Mouse (Mus musculus): Measurements from ENCODE around the gene Rhox4a2. TPM values are rescaled to one million over a fixed set of nuclear protein-coding genes. Genes with fewer than 3 reads are reported as not detected.
"Not testable (repeated sequence)": the region's sequence is repeated elsewhere in the genome, so short reads cannot be mapped to it uniquely, and the experiment has no call there.

Gene Rhox4a2
- polyA plus RNA-seq (2016; fragmentation: Nextera tagmentation; extraction: Ambion mirVana), result 1.5 and 2.3 TPM in 2 replicates

GRCm38 (mm10) chrX:37390548-37390947, at the start of gene Rhox4a2:
Rhox4a2 (plus strand) TSS chrX:37390848.
- not testable (repeated sequence) for H3K27me3 ChIP-seq, H3K4me3 ChIP-seq
- 90% methylated on average over 9 of the region's 16 CpGs for WGBS

GRCm38 (mm10) chrX:37379728-37380127, 10.9 kb upstream of the Rhox4a2 start, which contains the start of gene Rhox3a2:
Rhox3a2 (plus strand) TSS chrX:37380028.
- H3K4me3 ChIP-seq; H3K4me1 ChIP-seq; H3K36me3 ChIP-seq; H3K27ac ChIP-seq; H3K9me3 ChIP-seq; H3K9ac ChIP-seq; ATAC-seq (ENCODE audit: insufficient number of reproducible peaks, insufficient read depth, low FRiP score, low TSS enrichment); H3K4me2 ChIP-seq (replicated peaks); H3K27me3 ChIP-seq: not testable (repeated sequence)
- no CpG with 5 or more reads among the region's 1 CpGs for WGBS

More at GRCm38 (mm10) chrX:37390548-37390947, at the start of gene Rhox4a2:
- not testable (repeated sequence) for H3K4me1 ChIP-seq; ATAC-seq (ENCODE audit: insufficient number of reproducible peaks, insufficient read depth, low FRiP score, low TSS enrichment); H3K9me3 ChIP-seq; H3K27ac ChIP-seq; H3K9ac ChIP-seq; H3K4me2 ChIP-seq (replicated peaks); H3K36me3 ChIP-seq

GRCm38 (mm10) chrX:37411767-37412166, 21.1 kb downstream of the Rhox4a2 start, which contains the start of gene Rhox2b:
Rhox2b (plus strand) TSS chrX:37412067.
- whole genome bisulfite sequencing, result no CpG with 5 or more reads among the region's 9 CpGs
- H3K27me3 ChIP-seq; ATAC-seq (ENCODE audit: insufficient number of reproducible peaks, insufficient read depth, low FRiP score, low TSS enrichment); H3K4me3 ChIP-seq; H3K27ac ChIP-seq; H3K9ac ChIP-seq; H3K9me3 ChIP-seq; H3K4me2 ChIP-seq (replicated peaks); H3K36me3 ChIP-seq; H3K4me1 ChIP-seq: not testable (repeated sequence)

- ATAC-seq (ENCODE audit: insufficient number of reproducible peaks, insufficient read depth, low FRiP score, low TSS enrichment); H3K4me1 ChIP-seq; H3K36me3 ChIP-seq; H3K27me3 ChIP-seq; H3K4me3 ChIP-seq; H3K9ac ChIP-seq; H3K9me3 ChIP-seq; H3K27ac ChIP-seq; H3K4me2 ChIP-seq (replicated peaks): not testable (repeated sequence)
- WGBS, result 88% methylated on average over 14 of the region's 15 CpGs
Measured at GRCm38 (mm10) chrX:37432194-37432593, 41.5 kb downstream of the Rhox4a2 start, which contains the start of gene Rhox4b. Rhox4b (plus strand) TSS chrX:37432494.

Other genes starting within 250 kb of the Rhox4a2 start
- 0.09 TPM in 1 of 2 replicates, not detected in the other for gene Akap14, start 222.0 kb upstream of the Rhox4a2 start, polyA plus RNA-seq (2016; fragmentation: Nextera tagmentation; extraction: Ambion mirVana)
- gene Ndufa1, start 199.7 kb upstream of the Rhox4a2 start, polyA plus RNA-seq (2016; fragmentation: Nextera tagmentation; extraction: Ambion mirVana), result 390 and 436 TPM in 2 replicates
- gene Rnf113a1, start 199.6 kb upstream of the Rhox4a2 start, polyA plus RNA-seq (2016; fragmentation: Nextera tagmentation; extraction: Ambion mirVana), result 14.6 and 15.1 TPM in 2 replicates
- gene Gm9, start 179.8 kb upstream of the Rhox4a2 start, polyA plus RNA-seq (2016; fragmentation: Nextera tagmentation; extraction: Ambion mirVana), result not detected in 2 replicates
- not detected in 2 replicates for gene Rhox1, start 168.6 kb upstream of the Rhox4a2 start, polyA plus RNA-seq (2016; fragmentation: Nextera tagmentation; extraction: Ambion mirVana)
- 0.38 TPM in 1 of 2 replicates, not detected in the other for gene Rhox2a, start 145.9 kb upstream of the Rhox4a2 start, polyA plus RNA-seq (2016; fragmentation: Nextera tagmentation; extraction: Ambion mirVana)
- not detected in 2 replicates for gene Rhox3a, start 140.9 kb upstream of the Rhox4a2 start, polyA plus RNA-seq (2016; fragmentation: Nextera tagmentation; extraction: Ambion mirVana)
- not detected in 2 replicates for gene Rhox4a, start 125.5 kb upstream of the Rhox4a2 start, polyA plus RNA-seq (2016; fragmentation: Nextera tagmentation; extraction: Ambion mirVana)
- not detected in 2 replicates for gene Rhox3a2, start 10.8 kb upstream of the Rhox4a2 start, polyA plus RNA-seq (2016; fragmentation: Nextera tagmentation; extraction: Ambion mirVana)
- gene Rhox2b, start 21.2 kb downstream of the Rhox4a2 start, polyA plus RNA-seq (2016; fragmentation: Nextera tagmentation; extraction: Ambion mirVana), result not detected in 2 replicates
- gene Rhox4b, start 41.6 kb downstream of the Rhox4a2 start, polyA plus RNA-seq (2016; fragmentation: Nextera tagmentation; extraction: Ambion mirVana), result 0.34 and 1.0 TPM in 2 replicates
- 0.88 and 1.0 TPM in 2 replicates for gene Rhox2c, start 62.8 kb downstream of the Rhox4a2 start, polyA plus RNA-seq (2016; fragmentation: Nextera tagmentation; extraction: Ambion mirVana)
- not detected in 2 replicates for gene Rhox3c, start 67.7 kb downstream of the Rhox4a2 start, polyA plus RNA-seq (2016; fragmentation: Nextera tagmentation; extraction: Ambion mirVana)
- gene Rhox4c, start 89.5 kb downstream of the Rhox4a2 start, polyA plus RNA-seq (2016; fragmentation: Nextera tagmentation; extraction: Ambion mirVana), result not detected in 2 replicates
- not detected in 2 replicates for gene Rhox2d, start 102.6 kb downstream of the Rhox4a2 start, polyA plus RNA-seq (2016; fragmentation: Nextera tagmentation; extraction: Ambion mirVana)
- gene Rhox4d, start 123.5 kb downstream of the Rhox4a2 start, polyA plus RNA-seq (2016; fragmentation: Nextera tagmentation; extraction: Ambion mirVana), result not detected in 2 replicates
- not detected in 2 replicates for gene Rhox2e, start 139.6 kb downstream of the Rhox4a2 start, polyA plus RNA-seq (2016; fragmentation: Nextera tagmentation; extraction: Ambion mirVana)
- gene Rhox3e, start 151.2 kb downstream of the Rhox4a2 start, polyA plus RNA-seq (2016; fragmentation: Nextera tagmentation; extraction: Ambion mirVana), result not detected in 2 replicates
- not detected in 2 replicates for gene Rhox4e, start 166.6 kb downstream of the Rhox4a2 start, polyA plus RNA-seq (2016; fragmentation: Nextera tagmentation; extraction: Ambion mirVana)
- gene Rhox2f, start 180.6 kb downstream of the Rhox4a2 start, polyA plus RNA-seq (2016; fragmentation: Nextera tagmentation; extraction: Ambion mirVana), result 0.55 TPM in 1 of 2 replicates, not detected in the other
- not detected in 2 replicates for gene Rhox3f, start 190.1 kb downstream of the Rhox4a2 start, polyA plus RNA-seq (2016; fragmentation: Nextera tagmentation; extraction: Ambion mirVana)
- not detected in 2 replicates for gene Rhox4f, start 216.9 kb downstream of the Rhox4a2 start, polyA plus RNA-seq (2016; fragmentation: Nextera tagmentation; extraction: Ambion mirVana)
- gene Rhox3g, start 237.8 kb downstream of the Rhox4a2 start, polyA plus RNA-seq (2016; fragmentation: Nextera tagmentation; extraction: Ambion mirVana), result not detected in 2 replicates